Mouse (Mus musculus): ENCODE measurements around the gene Sec14l4. TPM values are rescaled to one million over a fixed set of nuclear protein-coding genes. Genes with fewer than 3 reads are reported as not detected.
A peak's percentile ranks its signal among the peaks of the same experiment; 100 is the strongest.
"Not testable (repeated sequence)": the region's sequence is repeated elsewhere in the genome, so short reads cannot be mapped to it uniquely, and the experiment has no call there.

Gene Sec14l4
- polyA plus RNA-seq, 1 experiment from 2014 or later = not detected

GRCm38 (mm10) chr11:3997978-3998720 lies 33.1 kb upstream of the Sec14l4 start:
- no peak for ATAC-seq (replicated peaks; ENCODE audit: low FRiP score)
- H3K27me3 ChIP-seq = peaks cover 58% of the 10 kb centered on the region

GRCm38 (mm10) chr11:3999547-3999946 lies 31.7 kb upstream of the Sec14l4 start:
- no peak overlapping the region for H3K27ac ChIP-seq
- H3K9ac ChIP-seq = no peak overlapping the region
- peaks cover 58% of the 10 kb centered on the region for H3K27me3 ChIP-seq
- WGBS = 31% methylated on average over 5 of the region's 5 CpGs
- no peaks in the 10 kb centered on the region for H3K36me3 ChIP-seq
- no peak for ATAC-seq (replicated peaks; ENCODE audit: low FRiP score)
- H3K4me2 ChIP-seq = no peak overlapping the region
- H3K4me3 ChIP-seq (replicated peaks) = no peak overlapping the region
- H3K9me3 ChIP-seq (replicated peaks) = no peaks in the 10 kb centered on the region
- H3K4me1 ChIP-seq = peaks cover 11% of the 10 kb centered on the region

More at GRCm38 (mm10) chr11:3997978-3998720, 33.1 kb upstream of the Sec14l4 start:
- Histone ChIP-seq H3K36me3 (no peaks in the 10 kb centered on the region), H3K4me1 (peaks cover 11% of the 10 kb centered on the region), H3K9me3 (replicated peaks) (no peaks in the 10 kb centered on the region), H3K4me2 (peak overlapping the region; percentile 60), H3K9ac (no peak overlapping the region), H3K4me3 (replicated peaks) (peak overlapping the region; percentile 33), H3K27ac (no peak overlapping the region)
- 5% methylated on average over 66 of the region's 66 CpGs for WGBS

GRCm38 (mm10) chr11:4001603-4002002 lies 29.7 kb upstream of the Sec14l4 start:
- no peak overlapping the region for H3K9ac ChIP-seq
- peaks cover 48% of the 10 kb centered on the region for H3K27me3 ChIP-seq
- 8% methylated on average over 5 of the region's 5 CpGs for WGBS
- H3K36me3 ChIP-seq = no peaks in the 10 kb centered on the region
- H3K4me2 ChIP-seq = no peak overlapping the region
- H3K27ac ChIP-seq = no peak overlapping the region
- no peak overlapping the region for H3K4me3 ChIP-seq (replicated peaks)
- peaks cover 11% of the 10 kb centered on the region for H3K4me1 ChIP-seq
- ATAC-seq (replicated peaks; ENCODE audit: low FRiP score) = no peak
- no peaks in the 10 kb centered on the region for H3K9me3 ChIP-seq (replicated peaks)

- 56% methylated on average over 5 of the region's 5 CpGs for WGBS
- Histone ChIP-seq H3K27ac (no peak overlapping the region), H3K9me3 (replicated peaks) (no peaks in the 10 kb centered on the region)
These were observed 25.9 kb upstream of the Sec14l4 start for GRCm38 (mm10) chr11:4005220-4005805.

GRCm38 (mm10) chr11:4006462-4006861 lies 24.8 kb upstream of the Sec14l4 start:
- Histone ChIP-seq H3K27me3 (peaks cover 5% of the 10 kb centered on the region; the same call in 1 of the 2 replicates), H3K36me3 (no peaks in the 10 kb centered on the region), H3K4me3 (replicated peaks) (no peak overlapping the region), H3K4me2 (no peak overlapping the region), H3K4me1 (no peaks in the 10 kb centered on the region), H3K27ac (no peak overlapping the region), H3K9me3 (replicated peaks) (no peaks in the 10 kb centered on the region), H3K9ac (no peak overlapping the region)
- ATAC-seq (replicated peaks; ENCODE audit: low FRiP score) = no peak
- 87% methylated on average over 3 of the region's 3 CpGs for WGBS

More at GRCm38 (mm10) chr11:4005220-4005805, 25.9 kb upstream of the Sec14l4 start:
- no peak for ATAC-seq (replicated peaks; ENCODE audit: low FRiP score)
- H3K4me3 ChIP-seq (replicated peaks) = no peak overlapping the region
- no peak overlapping the region for H3K9ac ChIP-seq
- H3K4me1 ChIP-seq = no peaks in the 10 kb centered on the region
- H3K4me2 ChIP-seq = no peak overlapping the region
- peaks cover 14% of the 10 kb centered on the region for H3K27me3 ChIP-seq
- no peaks in the 10 kb centered on the region for H3K36me3 ChIP-seq

- no peaks in the 10 kb centered on the region for H3K27me3 ChIP-seq
- no peak overlapping the region for H3K4me3 ChIP-seq (replicated peaks)
- H3K4me2 ChIP-seq = no peak overlapping the region
- WGBS = 80% methylated on average over 1 of the region's 1 CpGs
- H3K4me1 ChIP-seq = no peaks in the 10 kb centered on the region
- H3K9me3 ChIP-seq (replicated peaks) = no peaks in the 10 kb centered on the region
- no peak overlapping the region for H3K27ac ChIP-seq
- H3K9ac ChIP-seq = no peak overlapping the region
- H3K36me3 ChIP-seq = no peaks in the 10 kb centered on the region
- no peak for ATAC-seq (replicated peaks; ENCODE audit: low FRiP score)
These were observed 18.6 kb upstream of the Sec14l4 start for GRCm38 (mm10) chr11:4012616-4013015.

- not testable (repeated sequence) for H3K9ac ChIP-seq; H3K9me3 ChIP-seq (replicated peaks); H3K27ac ChIP-seq; H3K4me3 ChIP-seq (replicated peaks); H3K4me1 ChIP-seq; H3K4me2 ChIP-seq; H3K36me3 ChIP-seq; ATAC-seq (replicated peaks; ENCODE audit: low FRiP score); H3K27me3 ChIP-seq
- WGBS = 91% methylated on average over 14 of the region's 14 CpGs
These were observed 15.5 kb upstream of the Sec14l4 start for GRCm38 (mm10) chr11:4015796-4016195.

GRCm38 (mm10) chr11:4022111-4022510 lies 9.2 kb upstream of the Sec14l4 start:
- H3K27ac ChIP-seq; H3K4me3 ChIP-seq (replicated peaks); H3K36me3 ChIP-seq; H3K9me3 ChIP-seq (replicated peaks); H3K4me2 ChIP-seq; ATAC-seq (replicated peaks; ENCODE audit: low FRiP score); H3K27me3 ChIP-seq; H3K9ac ChIP-seq; H3K4me1 ChIP-seq: not testable (repeated sequence)
- 95% methylated on average over 13 of the region's 13 CpGs for WGBS

- no peak for ATAC-seq (replicated peaks; ENCODE audit: low FRiP score)
- 69% methylated on average over 2 of the region's 2 CpGs for WGBS
- H3K4me1 ChIP-seq = no peaks in the 10 kb centered on the region
- no peaks in the 10 kb centered on the region for H3K27me3 ChIP-seq
- no peak overlapping the region for H3K4me2 ChIP-seq
- H3K9me3 ChIP-seq (replicated peaks) = no peaks in the 10 kb centered on the region
- no peak overlapping the region for H3K9ac ChIP-seq
- no peak overlapping the region for H3K27ac ChIP-seq
- no peak overlapping the region for H3K4me3 ChIP-seq (replicated peaks)
- no peaks in the 10 kb centered on the region for H3K36me3 ChIP-seq
These were observed 7.9 kb upstream of the Sec14l4 start for GRCm38 (mm10) chr11:4023321-4023720.

GRCm38 (mm10) chr11:4027066-4027465 lies 4.2 kb upstream of the Sec14l4 start:
- ATAC-seq (replicated peaks; ENCODE audit: low FRiP score) = no peak
- Histone ChIP-seq H3K4me1 (no peaks in the 10 kb centered on the region), H3K27ac (no peak overlapping the region), H3K4me2 (no peak overlapping the region), H3K36me3 (no peaks in the 10 kb centered on the region), H3K27me3 (peaks cover 8% of the 10 kb centered on the region; the same call in 1 of the 2 replicates), H3K9ac (no peak overlapping the region), H3K4me3 (replicated peaks) (no peak overlapping the region), H3K9me3 (replicated peaks) (no peaks in the 10 kb centered on the region)
- 77% methylated on average over 8 of the region's 8 CpGs for WGBS

GRCm38 (mm10) chr11:4027561-4028334 lies 3.5 kb upstream of the Sec14l4 start:
- H3K27ac ChIP-seq = no peak overlapping the region
- H3K9me3 ChIP-seq (replicated peaks) = no peaks in the 10 kb centered on the region
- 80% methylated on average over 9 of the region's 9 CpGs for WGBS
- H3K4me3 ChIP-seq (replicated peaks) = no peak overlapping the region
- H3K36me3 ChIP-seq = no peaks in the 10 kb centered on the region
- H3K4me1 ChIP-seq = no peaks in the 10 kb centered on the region
- H3K27me3 ChIP-seq = peaks cover 8% of the 10 kb centered on the region; the same call in 1 of the 2 replicates
- ATAC-seq (replicated peaks; ENCODE audit: low FRiP score) = no peak
- no peak overlapping the region for H3K4me2 ChIP-seq
- H3K9ac ChIP-seq = no peak overlapping the region

- H3K9ac ChIP-seq = no peak overlapping the region
- H3K36me3 ChIP-seq = no peaks in the 10 kb centered on the region
- peaks cover 8% of the 10 kb centered on the region; the same call in 1 of the 2 replicates for H3K27me3 ChIP-seq
- no peak overlapping the region for H3K4me2 ChIP-seq
- H3K9me3 ChIP-seq (replicated peaks) = no peaks in the 10 kb centered on the region
- H3K4me3 ChIP-seq (replicated peaks) = no peak overlapping the region
- no peaks in the 10 kb centered on the region for H3K4me1 ChIP-seq
- ATAC-seq (replicated peaks; ENCODE audit: low FRiP score) = no peak
- WGBS = 70% methylated on average over 4 of the region's 4 CpGs
- no peak overlapping the region for H3K27ac ChIP-seq
These were observed 1.9 kb upstream of the Sec14l4 start for GRCm38 (mm10) chr11:4029343-4029742.
